Mouse (Mus musculus): ENCODE measurements around the gene Ccl12. TPM values are rescaled to one million over a fixed set of nuclear protein-coding genes. Genes with fewer than 3 reads are reported as not detected.

The Ccl12 gene
- not detected for polyA plus RNA-seq (2017; shearing (Covaris generic))

DNA sequence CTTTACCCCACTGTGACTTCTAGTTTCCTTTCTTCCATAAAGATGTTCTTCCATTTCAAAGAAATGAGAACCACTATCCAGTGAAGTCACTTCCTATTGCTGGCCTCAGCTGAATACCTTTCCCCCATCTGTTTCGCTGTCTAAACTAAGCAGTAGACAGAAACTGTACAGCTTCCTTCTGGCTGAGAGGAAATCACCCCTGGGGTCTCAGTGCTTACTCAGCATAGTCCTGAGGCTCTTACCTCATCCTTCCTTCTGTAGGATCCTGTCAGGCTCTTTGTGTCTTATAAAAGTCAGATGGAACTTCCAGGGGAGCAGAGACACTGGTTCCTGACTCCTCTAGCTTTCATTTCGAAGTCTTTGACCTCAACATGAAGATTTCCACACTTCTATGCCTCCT lies at the start of gene Ccl12:
TSS of gene Ccl12 (plus strand) at position 317 of the 400 bp plus-strand sequence.
- no peak for ATAC-seq

DNA sequence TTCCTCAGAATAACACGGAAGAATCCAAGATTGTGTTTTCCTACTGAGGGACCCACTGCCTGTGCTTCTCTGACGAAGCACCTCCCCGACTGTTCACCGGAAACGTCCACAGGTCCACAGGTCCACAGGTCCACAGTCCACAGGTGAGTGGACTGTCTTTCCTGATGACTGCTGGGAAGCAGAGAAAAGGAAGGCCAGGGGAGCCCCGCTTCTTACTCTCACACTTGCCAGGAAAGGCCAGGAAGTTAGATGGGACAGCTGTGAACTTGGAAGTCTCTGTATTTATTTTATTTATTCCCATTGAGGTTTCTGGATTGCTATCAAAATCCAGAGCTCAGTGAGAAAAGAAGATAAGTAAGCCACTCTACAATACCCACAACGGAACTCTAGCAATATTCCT lies 47.8 kb upstream of the Ccl12 start:
- no peak for ATAC-seq

DNA sequence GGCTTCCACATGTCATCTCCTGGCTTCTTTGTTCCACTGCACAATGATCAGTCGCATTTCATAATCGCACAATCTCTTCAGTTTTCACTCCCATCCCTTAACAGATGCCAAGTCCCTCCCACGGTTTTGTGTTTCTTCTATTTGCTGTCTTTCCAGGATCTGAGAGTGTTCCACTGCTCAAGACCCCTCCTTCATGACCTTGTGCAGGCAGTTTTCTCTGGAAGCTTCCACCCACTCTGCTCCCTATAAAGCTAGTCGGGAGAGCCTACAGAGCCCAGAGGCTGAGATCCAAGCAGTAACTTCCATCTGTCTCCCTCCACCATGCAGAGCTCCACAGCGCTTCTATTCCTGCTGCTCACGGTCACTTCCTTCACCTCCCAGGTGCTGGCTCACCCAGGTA lies 44.0 kb upstream of the Ccl12 start, which contains the start of gene Ccl11:
TSS of gene Ccl11 (plus strand) at position 178 of the 400 bp plus-strand sequence.
- no peak for ATAC-seq

DNA sequence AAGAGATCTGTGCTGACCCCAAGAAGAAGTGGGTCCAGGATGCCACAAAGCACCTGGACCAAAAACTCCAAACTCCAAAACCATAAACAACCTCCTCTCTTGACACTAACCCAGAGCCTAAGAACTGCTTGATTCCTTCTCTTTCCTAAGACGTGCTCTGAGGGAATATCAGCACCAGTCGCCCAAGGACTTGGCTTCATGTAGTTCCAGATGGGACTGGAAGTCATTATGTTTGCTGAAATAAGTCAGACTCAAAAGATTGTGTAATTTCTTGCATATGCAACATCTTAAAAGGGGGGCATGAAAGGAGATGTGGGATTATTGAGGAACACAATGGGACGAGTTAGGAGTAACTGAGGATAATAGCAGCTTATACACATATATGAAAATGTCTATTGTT lies 39.4 kb upstream of the Ccl12 start:
- ATAC-seq = no peak

DNA sequence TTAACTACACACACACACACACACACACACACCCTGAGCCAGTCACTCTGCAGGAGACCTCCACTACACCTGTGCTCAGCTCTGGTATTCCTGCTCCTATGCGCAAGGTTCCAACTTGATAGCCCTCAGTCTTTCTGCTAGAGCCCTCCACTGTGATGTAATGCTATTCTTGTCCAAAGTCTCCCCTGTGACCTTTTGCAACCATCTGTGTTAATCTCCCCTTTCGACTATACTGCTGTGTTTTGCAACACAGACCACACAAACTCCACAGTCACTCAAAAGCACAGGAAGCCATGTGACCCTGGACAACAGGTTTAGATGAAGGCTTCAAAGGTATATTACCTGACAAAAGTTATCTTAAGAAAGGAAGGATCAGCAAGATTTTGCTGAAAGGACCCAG lies 38.2 kb upstream of the Ccl12 start:
- no peak for ATAC-seq

DNA sequence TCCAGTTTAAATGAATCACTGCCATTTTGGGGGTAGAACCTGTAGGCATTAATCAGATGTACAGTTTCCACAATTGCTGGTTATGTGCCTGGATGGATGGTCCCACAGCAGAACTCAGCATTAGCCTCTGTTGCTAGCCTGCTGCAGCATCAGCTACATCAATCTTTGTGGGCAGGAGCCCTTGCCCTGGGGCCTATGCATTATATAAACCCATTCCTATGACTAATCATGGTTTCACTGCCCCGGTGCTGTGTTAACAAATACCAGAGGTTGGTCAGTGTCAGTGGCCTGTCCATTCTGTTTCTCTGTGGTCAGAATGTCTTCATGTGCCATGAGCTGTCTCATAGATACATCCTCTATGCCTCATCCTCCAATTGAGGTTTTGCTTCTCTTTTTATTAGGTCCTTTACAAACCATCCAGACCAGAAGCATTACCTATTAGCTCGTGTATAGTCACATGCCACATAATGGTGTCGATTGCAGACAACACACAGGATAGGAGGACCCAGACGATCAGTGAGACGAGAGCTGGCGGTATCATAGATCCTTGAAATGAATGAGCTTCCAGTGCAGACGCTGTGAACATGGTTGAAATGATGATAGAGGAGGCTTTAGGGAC lies 34.6 kb upstream of the Ccl12 start:
- no peak for ATAC-seq

DNA sequence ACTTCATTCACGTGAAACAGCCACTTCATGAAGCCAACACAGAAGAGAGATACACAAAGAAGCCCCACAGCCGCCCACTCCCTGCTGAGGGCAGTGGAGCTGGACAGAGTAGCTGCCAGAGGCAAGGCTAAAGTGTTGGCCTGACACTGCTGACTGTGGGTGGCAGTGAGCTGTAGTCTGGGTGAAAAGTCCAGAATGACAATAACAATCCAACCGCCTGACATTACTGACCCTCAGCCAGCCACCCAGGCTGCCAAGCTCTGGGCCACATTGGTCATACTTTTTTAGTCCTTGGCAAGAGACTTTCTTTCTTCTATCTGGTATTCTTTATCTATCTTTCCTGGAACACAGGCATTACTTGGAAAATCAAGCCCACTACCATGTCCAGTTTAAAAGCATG lies 30.6 kb upstream of the Ccl12 start:
- ATAC-seq = no peak

DNA sequence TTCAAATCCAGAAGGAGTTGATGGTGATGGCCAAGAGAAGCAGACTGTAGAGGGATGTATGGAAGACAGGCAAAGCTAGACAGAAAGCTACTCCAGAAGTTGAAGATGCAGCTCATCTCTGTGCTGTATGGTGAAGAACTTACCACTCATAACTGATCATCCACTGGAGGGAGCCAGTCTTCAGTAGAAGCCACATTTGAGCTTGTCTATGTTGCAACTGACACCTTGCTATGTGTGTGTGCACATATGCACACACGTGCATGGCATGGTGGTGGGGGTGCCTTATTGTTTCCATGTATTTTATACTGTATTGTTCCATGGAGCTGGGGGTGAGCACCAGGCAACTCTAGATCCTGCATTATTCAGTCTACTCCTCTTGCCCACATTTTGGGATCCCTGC lies 29.3 kb upstream of the Ccl12 start:
- ATAC-seq = no peak

DNA sequence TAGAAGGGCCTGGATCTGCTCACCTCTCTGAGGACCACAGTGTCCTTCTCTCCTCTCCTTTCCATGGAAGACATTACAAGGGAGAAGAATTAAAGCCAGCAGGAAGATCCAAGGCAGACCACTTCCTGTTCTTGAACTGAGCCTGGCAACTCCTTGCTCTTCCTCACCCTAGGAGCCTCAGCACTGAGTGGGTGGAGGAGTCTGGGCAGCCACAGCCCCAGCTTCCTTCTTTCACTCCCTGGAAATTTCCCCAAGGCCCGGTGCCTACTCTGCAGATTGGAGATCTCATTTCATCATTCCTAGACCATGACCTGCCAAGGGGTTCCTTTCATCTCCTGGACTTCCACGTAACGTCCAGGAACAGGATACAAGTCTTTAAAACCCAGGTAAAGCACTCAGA lies 28.7 kb upstream of the Ccl12 start:
- ATAC-seq = no peak

DNA sequence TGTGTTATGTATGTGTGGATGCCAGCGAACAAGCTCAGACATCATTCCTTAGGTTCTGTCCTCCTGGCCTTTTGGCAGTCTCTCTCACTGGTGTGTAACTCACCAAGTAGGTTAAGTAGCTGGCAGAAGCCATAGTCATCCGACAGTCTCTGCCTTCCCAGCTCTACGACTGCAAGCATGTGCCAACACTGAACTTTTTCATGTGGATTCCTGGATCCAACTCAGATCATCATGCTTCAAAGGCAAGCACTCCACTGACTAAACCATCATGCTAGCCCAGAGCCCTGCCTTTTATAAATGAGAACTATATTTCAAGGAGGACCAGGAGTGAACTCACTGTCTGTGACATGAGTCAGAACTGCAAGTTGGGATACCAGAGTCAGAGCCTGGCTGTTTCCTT lies 28.0 kb upstream of the Ccl12 start:
- ATAC-seq = no peak

DNA sequence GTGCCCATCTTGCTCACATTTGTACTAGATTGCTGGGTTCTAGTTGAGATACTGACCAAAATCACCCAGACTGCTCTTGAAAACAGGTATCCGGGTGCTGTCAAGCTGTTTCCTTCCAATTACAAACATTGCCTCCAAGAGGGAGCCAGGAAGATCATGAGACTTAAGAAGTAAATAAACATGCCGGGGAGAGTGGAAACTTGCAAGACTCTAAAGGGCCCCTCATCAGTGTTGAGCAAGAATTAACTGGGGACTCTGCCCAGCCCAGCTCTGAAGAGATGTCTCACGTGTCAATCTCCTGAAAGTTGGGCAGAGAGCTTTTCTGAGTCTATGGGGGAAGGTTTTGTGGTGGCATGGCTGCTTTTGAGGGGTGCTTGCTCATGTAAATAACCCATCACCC lies 24.6 kb upstream of the Ccl12 start:
- ATAC-seq = no peak

DNA sequence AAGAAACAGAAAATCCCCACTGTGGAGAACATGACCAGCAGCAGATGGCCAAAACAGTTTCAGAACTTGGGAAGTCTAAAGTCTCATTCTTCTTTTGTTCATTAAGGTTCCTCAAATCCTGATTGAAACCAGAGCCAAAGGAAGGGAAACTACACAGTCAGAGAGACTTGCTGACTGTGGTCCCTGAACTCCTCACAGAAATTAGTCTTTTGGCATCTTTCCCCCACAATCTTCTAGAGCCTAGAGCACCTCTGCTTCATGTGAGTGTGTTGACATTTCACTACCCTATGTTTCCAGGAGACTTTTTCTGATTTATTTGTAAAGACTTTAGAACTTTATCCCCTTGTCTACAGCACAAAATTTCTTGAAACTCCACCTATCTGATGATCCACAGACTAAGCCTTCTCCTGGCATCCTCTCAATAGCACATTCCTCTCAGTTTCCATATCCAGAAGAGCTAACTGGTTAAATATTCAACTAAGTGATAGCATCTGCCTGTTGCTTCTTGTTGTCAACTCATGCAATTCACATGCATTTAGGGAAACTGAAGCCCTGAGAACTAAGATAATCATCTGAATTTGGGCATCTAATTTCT lies 23.4 kb upstream of the Ccl12 start:
- no peak for ATAC-seq

DNA sequence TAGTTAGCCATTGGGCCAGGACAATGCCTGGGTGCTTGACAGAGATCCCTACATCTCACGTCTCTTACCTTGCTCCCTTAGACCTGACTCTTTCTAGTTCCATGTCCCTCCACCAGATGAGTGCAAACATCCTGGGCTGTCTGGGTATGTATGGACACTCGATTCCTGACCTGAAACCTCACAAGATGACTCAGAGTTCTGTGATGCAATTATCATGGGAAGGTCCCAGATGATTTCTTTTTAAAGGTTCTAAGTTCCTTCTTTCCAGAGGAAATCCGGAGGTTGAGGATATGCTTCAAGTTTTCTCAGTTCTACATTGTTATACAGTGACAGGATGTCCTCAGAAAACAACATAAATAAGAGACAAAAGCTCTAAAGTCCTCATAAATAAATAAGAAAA lies 20.8 kb upstream of the Ccl12 start:
- no peak for ATAC-seq

DNA sequence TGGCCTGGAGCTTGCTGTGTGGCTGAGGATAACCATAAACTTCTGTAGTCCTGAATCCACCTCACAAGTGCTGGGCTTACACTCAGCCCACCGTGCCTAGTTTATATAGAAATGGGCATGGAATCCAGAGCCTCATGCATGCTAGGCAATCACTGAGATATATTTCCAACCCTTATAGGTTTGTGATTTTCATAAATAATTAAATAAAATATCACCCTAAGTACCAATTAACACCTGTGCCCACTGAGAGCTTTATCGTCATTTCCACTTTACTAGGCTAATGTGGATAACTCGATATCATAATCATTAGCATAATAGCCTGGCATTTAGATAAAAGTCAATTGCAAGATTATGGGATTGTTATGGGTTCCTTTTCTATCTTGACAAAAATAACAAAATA lies 17.3 kb upstream of the Ccl12 start:
- ATAC-seq = no peak

DNA sequence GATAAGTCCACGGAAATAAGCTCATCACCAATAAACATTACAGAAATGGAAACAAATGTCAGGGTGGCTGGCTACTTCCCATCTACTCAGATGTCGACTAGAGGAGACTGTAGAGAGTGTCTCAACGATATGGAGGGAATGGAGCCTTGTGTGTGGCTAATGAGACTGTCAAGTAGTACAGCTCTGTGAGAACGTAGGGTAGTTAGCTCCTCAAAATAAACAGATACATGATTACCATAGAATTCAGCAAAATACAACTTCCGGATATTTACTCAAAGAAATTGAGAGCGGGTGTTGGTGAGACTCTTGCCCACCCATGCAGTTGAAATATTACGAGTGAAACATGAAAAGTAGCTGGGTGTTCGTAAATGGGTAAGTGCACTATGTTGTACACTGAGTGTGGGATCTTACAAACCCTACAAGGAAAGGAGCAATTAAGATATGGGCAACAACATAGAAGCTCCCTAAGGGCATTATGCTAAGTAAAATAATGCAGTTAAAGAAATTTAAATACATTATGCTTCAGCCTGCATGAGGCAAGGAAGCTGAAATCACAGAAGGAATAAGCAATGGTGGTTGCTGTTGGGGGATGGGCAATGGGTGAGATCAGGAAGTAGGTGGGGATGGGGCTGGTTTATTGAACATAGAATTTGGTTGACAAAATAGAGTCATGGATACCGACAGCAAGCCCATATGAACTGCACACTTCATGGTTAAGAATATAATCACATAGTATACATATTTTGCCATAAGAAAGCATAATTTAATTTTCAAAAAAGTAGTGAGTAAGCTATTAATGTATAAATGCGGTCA lies 1.9 kb upstream of the Ccl12 start:
- no peak for ATAC-seq

DNA sequence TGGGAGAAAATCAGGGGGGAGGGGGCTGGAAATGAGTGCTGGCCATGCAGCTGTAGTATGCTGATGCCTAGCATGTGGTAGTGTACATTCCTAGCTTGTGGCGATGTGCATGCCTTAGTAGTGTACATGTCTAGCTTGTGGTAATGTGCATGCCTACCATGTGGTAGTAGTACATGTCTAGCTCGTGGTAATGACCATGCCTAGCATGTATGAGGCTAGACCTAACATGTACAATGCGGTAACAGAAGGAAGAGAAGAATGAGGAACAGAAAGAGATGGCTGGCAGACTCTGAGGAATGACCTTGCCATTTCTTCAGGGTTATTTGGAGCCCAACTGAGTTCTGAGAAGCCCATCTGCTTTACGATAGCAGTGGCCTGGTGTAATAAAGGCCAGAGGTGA lies 558 bp upstream of the Ccl12 start:
- ATAC-seq = no peak

DNA sequence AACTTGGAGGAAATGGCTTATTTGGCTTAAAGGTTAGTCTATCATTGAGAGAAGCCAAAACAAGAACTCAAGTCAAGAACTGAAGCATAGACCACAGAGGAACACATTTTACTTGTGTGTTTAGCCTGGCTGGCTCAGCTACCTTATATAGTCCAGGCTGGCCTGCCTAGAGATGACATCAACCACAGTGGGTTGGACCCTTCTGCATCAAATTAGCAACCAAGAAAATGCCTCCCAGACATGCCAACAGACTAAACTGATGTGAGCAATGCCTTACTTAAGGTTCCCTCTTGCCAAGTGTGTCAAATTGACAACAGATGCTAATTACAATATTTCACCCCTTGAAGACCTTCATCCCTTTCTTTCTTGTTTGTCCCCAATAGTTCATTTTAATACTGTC lies 8.0 kb downstream of the Ccl12 start:
- no peak for ATAC-seq

DNA sequence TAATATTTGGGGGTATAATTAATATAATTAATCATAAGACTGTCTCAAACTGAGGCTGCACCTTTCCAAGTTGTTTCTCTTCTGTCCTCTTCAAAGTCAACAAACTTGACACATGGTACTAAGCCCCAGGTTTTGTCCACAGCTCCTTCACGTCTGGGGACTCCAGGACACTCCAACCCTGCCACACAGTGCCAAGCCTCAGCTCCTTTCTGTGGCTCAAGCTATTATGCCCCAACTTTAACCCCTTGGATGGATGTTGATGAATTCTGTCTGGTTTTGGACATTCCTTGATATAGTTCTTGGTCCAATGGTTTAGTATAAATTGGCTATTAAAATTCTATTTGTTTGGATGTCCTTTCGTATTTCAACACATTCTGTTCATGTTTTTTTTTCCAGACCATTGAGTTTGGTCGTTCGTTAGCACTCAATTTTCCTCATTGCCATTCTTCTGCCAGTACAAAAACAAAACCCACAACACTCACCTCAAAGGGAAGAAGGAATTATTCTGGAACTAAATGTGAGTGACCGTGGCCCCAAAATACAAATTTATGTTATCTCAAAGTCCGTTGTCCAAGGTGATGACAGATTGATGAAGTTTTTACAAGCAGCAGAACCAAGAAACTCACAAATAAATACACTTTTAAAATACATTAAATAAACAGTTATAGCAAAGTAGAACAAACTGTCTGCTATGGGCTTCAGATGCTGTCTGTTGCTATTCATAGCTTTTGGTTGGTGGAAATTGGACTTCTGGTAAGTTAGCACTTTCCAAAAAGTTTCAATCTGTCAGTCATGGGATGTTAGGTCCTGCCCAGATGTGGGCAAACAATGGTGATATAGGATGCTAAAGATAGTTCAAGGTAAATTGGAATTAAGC lies 9.0 kb downstream of the Ccl12 start:
- no peak for ATAC-seq

DNA sequence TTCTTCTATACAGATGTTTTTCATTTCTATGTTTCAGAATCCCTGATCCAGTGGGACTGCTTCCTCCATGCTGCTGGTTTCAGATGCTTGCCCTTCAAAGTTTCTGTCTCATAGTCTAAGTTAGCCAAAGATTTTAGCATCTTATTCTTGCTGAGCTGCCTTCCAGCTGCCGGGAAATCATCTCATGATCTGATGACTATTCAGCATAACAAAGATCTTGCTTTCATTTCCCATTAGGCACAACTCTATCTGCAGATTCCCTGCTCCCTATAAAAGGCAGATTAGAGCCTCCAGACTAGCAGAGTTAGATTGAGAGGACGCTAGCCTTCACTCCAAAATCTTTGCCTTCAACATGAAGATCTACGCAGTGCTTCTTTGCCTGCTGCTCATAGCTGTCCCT lies 13.2 kb downstream of the Ccl12 start, which contains the start of gene Ccl8:
TSS of gene Ccl8 (plus strand) at position 301 of the 400 bp plus-strand sequence.
- no peak for ATAC-seq

DNA sequence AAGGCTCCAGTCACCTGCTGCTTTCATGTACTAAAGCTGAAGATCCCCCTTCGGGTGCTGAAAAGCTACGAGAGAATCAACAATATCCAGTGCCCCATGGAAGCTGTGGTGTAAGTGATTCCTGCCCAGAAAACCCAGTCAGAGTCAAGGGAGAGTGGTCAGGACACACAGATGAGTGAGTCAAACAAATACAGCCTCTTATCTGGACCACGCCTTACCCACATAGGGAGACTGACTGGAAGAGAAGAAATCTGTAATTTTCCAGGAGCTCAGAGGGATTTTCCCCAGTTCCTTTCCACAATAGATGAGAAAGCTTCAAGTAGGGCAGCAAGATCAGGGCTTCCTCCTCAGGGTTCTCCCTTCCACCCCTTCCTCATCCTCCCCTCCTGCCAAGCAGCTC lies 14.4 kb downstream of the Ccl12 start:
- ATAC-seq = no peak

DNA sequence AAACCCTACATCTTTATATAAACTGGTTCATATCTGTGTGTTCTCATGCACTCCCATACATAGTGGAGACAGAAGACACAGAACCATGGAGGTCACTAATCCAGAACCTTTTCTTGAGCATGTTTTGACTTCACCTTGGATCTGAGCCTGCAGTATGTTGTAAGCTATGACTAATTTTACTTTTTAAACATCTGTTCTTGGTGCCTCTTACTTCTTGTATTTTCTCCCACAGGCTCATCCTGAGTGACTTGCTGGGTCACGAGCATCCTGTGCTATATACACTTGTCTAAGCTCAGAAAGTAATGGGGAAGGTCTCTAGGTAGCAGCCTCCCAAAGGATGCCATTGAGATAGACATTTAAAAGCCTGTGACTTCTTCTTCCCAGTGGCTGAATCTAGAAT lies 31.3 kb downstream of the Ccl12 start:
- ATAC-seq = no peak

DNA sequence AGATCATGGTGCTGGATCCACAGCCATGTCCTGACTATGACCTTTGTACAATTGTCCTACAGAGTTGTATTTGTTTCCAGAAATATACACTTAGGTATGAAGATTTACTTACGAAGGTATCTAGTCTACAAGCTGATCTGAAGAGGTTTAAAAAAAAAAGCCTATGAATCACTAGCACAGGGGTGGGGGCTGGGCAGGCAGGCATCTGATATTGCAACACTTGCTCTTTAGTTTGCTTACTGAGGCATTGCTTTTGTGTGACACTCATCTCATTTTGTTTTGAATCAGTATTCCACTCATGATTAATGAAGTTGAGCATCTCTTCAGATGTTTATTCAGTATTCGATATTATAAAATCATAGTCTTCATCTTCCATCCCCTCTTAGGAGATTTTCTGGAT lies 34.6 kb downstream of the Ccl12 start:
- no peak for ATAC-seq

DNA sequence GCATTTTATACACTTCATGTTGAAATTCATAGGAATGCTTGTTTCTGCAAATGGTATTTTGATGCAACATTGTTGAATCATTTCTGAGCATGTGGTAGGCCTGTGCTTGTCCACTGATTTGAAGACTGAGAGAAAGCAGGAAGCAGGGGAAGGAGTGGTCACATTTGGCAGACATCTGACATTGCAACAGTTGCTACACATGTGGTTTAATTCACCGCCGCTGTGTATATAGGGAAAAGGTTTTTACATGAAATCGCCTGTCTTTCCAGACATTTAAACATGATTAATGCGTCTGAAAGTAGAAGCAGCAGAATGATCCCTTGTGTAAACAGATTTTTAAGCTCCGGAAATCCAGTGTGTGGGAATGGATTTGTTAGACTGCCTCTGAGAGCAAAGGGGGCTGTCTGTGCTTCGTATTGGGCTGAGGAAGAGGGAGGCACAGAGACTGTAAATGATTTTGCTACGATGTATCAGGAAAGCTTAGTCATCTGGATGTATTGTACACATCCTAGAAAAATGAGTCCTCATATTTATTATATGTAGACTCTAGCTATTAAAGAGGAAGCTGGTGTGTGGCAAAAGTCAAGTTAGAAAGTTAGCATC lies 37.9 kb downstream of the Ccl12 start:
- ATAC-seq = no peak
